Mouse (Mus musculus) adipose tissue, adult 10 weeks (tissue): ENCODE measurements around the gene Acyp2. TPM values are rescaled to one million over a fixed set of nuclear protein-coding genes. Genes with fewer than 3 reads are reported as not detected.

Experiments used
- polyA plus RNA-seq: library from polyadenylated mRNA; stranded (reverse); fragments of 350-450 nt; fragmentation: Illumina TruSeq; extraction: RNeasy Lipid Tissue Mini Kit (QIAGEN cat#74804); gene quantifications from one replicate; pipeline ENCODE4 v1.2.3, GENCODE M21; 2014; ENCODE audit warnings: low read depth, low replicate concordance

Acyp2 gene
- polyA plus RNA-seq, result 25.3 TPM

GRCm38 (mm10) chr11:30649001-30649637 lies at the start of gene Acyp2:
TSS of gene Acyp2 (minus strand) at chr11:30649587.

GRCm38 (mm10) chr11:30471751-30472593 lies 177.4 kb downstream of the Acyp2 start, which contains the start of gene 4930505A04Rik:
TSS of gene 4930505A04Rik (minus strand) at chr11:30471827.

Other genes with a start within 250 kb of the Acyp2 start
- gene 4930505A04Rik, start 177.8 kb downstream of the Acyp2 start, polyA plus RNA-seq, result 3.2 TPM
- 38.8 TPM for gene Psme4, start 122.1 kb upstream of the Acyp2 start, polyA plus RNA-seq
- gene Gpr75, start 235.8 kb upstream of the Acyp2 start, polyA plus RNA-seq, result 0.36 TPM
- gene Asb3, start 235.8 kb upstream of the Acyp2 start, polyA plus RNA-seq, result 9.4 TPM